Mouse (Mus musculus) lung, embryonic 14.5 days (tissue): Measurements from ENCODE around the gene Bach2. TPM values are rescaled to one million over a fixed set of nuclear protein-coding genes. Genes with fewer than 3 reads are reported as not detected.

Experiments
- ATAC-seq: fragments of 200-750 bp; cut with Nextera tagmentation; 2 replicates; pipeline ENCODE4 v1.8.0; 2017; ENCODE audit warnings: mild to moderate bottlenecking, moderate TSS enrichment, moderate library complexity; ENCODE audit not compliant: insufficient read depth
- DNase-seq: peaks from one replicate; pipeline ENCODE4 v3.0.0-alpha.2; 2015
- H3K27ac ChIP-seq: fragments of 300-500 bp; sonication (generic); 2 replicates; pipeline ENCODE4 v1.5.1; 2014; ENCODE audit warnings: low read depth, mild to moderate bottlenecking, moderate library complexity
- H3K27me3 ChIP-seq: fragments of 300-500 bp; sonication (generic); 2 replicates; pipeline ENCODE4 v1.6.1; 2014; ENCODE audit warnings: low read length, control low read depth; ENCODE audit not compliant: insufficient read depth
- H3K36me3 ChIP-seq: fragments of 300-500 bp; sonication (generic); 2 replicates; pipeline ENCODE4 v1.6.1; 2014; ENCODE audit warnings: control low read depth; ENCODE audit not compliant: insufficient read depth
- H3K4me1 ChIP-seq: fragments of 300-500 bp; sonication (generic); 2 replicates; pipeline ENCODE4 v1.6.1; 2014; ENCODE audit warnings: antibody characterized with exemption, control low read depth; ENCODE audit not compliant: insufficient read depth
- H3K4me2 ChIP-seq: fragments of 300-500 bp; sonication (generic); 2 replicates; pipeline ENCODE4 v1.6.1; 2014; ENCODE audit warnings: mild to moderate bottlenecking
- H3K4me3 ChIP-seq: fragments of 300-500 bp; sonication (generic); 2 replicates; pipeline ENCODE4 v1.5.1; 2014; ENCODE audit warnings: low read depth, low read length
- H3K9ac ChIP-seq: fragments of 300-500 bp; sonication (generic); 2 replicates; pipeline ENCODE4 v1.6.1; 2014
- H3K9me3 ChIP-seq: fragments of 300-500 bp; sonication (generic); 2 replicates; pipeline ENCODE4 v1.6.1; 2016; ENCODE audit warnings: low read depth, low read length, control low read depth
- CTCF ChIP-seq: IDR thresholded peaks from 2 replicates; pipeline ENCODE4 v1.5.1; 2016; ENCODE audit warnings: antibody characterized with exemption, low read depth
- WGBS: fragments of 180-500 bp; shearing (Covaris S2); extraction: QIAGEN DNeasy Blood & Tissue Kit; methylation state at CpG from one replicate; pipeline ENCODE4 v1.1.7; 2014; 5-methylcytosine and 5-hydroxymethylcytosine counted together
- polyA plus RNA-seq: library from polyadenylated mRNA; unstranded; fragments of >200 nt; fragmentation: Nextera tagmentation; extraction: Ambion mirVana; gene quantifications from 2 replicates; pipeline ENCODE4 v1.2.1, GENCODE M21; 2014

The Bach2 gene
- polyA plus RNA-seq, 1 experiment from 2014 or later = 16.1 TPM

DNA sequence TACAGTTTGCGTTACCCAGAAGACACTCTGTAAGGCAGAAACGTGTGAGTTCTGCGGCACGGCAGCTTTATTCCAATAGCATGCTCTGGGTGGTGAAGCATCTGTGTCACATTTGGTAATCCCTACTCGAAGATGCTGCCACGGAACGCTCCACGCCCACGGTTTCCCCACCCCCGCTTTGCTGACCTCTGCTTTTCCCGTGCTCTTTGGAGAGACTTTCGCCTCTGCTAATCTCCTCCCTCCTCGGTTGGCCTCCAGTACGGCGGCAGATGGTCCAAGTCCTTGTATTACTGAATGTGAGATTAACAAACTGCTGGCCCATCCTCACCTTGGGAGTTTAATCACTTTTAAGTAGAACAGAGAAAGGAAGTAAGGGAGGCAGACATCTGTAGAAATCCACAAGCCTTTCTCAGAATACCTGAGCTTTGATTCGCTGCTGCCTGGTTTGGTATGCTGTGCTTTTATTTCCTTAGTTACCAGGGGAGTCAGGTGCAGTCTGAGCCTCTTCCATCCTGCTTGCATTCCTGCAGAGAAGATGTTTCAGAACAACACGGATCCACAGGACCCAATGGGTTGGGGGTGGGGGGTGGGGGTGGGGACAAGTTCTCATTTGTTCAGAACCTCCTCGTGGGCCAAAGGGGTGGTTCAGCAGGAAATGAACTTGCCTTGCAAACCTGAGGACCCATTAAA, 242.9 kb downstream of the Bach2 start:
- Histone ChIP-seq H3K4me3 (no peak overlapping the region), H3K4me1 (peaks cover 5% of the 10 kb centered on the region; the same call in 1 of the 2 replicates), H3K4me2 (peak overlapping the region; percentile 19; the same call in 1 of the 2 replicates), H3K9ac (0 out of 2 replicates have a peak overlapping the region, but pooled peaks have one; percentile 20), H3K27me3 (no peaks in the 10 kb centered on the region), H3K27ac (no peak overlapping the region), H3K9me3 (no peaks in the 10 kb centered on the region), H3K36me3 (no peaks in the 10 kb centered on the region)
- ATAC-seq (no peak), DNase-seq (no peak)
- TF ChIP-seq CTCF = no peak
- 28% methylated on average over 18 of the region's 18 CpGs for WGBS

DNA sequence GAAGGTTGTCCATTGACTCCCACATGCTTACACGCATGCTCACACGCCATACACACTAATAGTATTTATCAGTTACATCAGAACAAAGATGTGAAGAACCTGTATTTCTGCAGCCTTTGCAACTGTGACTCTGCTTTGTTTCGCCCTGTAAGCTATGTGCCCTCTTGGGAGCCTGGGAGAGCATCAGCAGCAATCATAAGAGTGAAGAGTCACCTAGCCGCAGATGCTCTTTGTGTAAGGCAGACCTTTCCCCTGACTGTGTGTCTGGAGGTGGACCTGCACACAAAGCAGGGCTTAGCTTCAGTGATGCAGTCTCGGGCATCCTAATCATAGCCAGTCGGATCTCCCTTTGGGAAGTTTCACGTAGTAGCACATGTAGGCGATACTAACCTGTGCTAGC, 243.5 kb downstream of the Bach2 start:
- H3K27ac ChIP-seq = no peak overlapping the region
- ATAC-seq (no peak), DNase-seq (no peak)
- no peaks in the 10 kb centered on the region for H3K9me3 ChIP-seq
- WGBS = 88% methylated on average over 8 of the region's 8 CpGs
- H3K4me1 ChIP-seq = peaks cover 8% of the 10 kb centered on the region; the same call in 1 of the 2 replicates
- no peaks in the 10 kb centered on the region for H3K36me3 ChIP-seq
- no peak overlapping the region for H3K9ac ChIP-seq
- TF ChIP-seq CTCF = no peak
- no peak overlapping the region for H3K4me3 ChIP-seq
- H3K4me2 ChIP-seq = no peak overlapping the region
- H3K27me3 ChIP-seq = no peaks in the 10 kb centered on the region

DNA sequence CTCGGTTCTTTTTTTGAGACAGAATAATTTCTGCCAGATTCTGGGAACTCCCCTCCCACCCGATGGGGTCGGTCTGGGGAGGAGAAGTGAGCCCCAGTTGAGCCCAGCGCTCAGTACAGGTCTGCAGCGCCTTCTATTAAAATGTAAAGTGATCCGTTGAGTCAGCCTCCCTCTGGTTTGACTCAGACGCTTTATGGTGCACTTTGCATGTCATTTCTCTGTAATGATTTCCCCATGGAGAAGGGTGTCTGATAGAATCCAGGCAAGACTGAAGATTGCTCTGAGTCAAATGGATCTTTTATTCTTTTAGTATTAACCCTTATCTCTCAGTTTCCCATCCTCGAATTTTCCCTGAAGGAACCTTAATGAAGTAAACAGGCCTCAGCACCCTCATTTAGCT, 244.3 kb downstream of the Bach2 start:
- TF ChIP-seq CTCF = no peak
- Histone ChIP-seq H3K4me3 (no peak overlapping the region), H3K9me3 (no peaks in the 10 kb centered on the region), H3K4me2 (no peak overlapping the region), H3K27me3 (no peaks in the 10 kb centered on the region), H3K27ac (no peak overlapping the region), H3K4me1 (peaks cover 8% of the 10 kb centered on the region; the same call in 1 of the 2 replicates), H3K9ac (no peak overlapping the region), H3K36me3 (no peaks in the 10 kb centered on the region)
- DNase-seq (no peak), ATAC-seq (no peak)
- 43% methylated on average over 8 of the region's 8 CpGs for WGBS

DNA sequence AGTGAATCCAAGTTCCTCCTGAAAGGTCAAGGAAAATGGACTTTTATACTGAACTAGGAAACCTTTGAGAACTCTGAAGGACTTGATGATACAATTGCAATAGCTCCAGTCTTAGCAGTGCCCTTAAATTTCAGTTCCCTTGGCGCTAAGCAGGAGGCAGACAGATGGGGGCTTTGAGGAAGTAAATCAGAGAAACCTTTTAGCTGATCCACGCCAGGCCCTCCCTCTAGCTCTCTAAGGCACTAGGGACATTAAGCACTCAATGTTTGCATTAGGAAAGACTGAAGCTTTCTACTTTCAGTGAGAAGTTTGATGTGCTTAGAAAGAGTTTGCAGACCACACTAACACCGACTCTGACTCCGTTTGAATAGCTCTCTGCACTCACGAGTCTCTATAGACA, 247.2 kb downstream of the Bach2 start:
- H3K27ac ChIP-seq = peak overlapping the region; percentile 75; the same call in 1 of the 2 replicates
- DNase-seq = peak; percentile 37
- H3K27me3 ChIP-seq = no peaks in the 10 kb centered on the region
- no peaks in the 10 kb centered on the region for H3K9me3 ChIP-seq
- H3K4me3 ChIP-seq = no peak overlapping the region
- ATAC-seq = no peak
- peaks cover 8% of the 10 kb centered on the region; the same call in 1 of the 2 replicates for H3K4me1 ChIP-seq
- H3K9ac ChIP-seq = no peak overlapping the region
- WGBS = 23% methylated on average over 5 of the region's 5 CpGs
- TF ChIP-seq CTCF = no peak
- no peaks in the 10 kb centered on the region for H3K36me3 ChIP-seq
- peak overlapping the region; percentile 36 for H3K4me2 ChIP-seq

DNA sequence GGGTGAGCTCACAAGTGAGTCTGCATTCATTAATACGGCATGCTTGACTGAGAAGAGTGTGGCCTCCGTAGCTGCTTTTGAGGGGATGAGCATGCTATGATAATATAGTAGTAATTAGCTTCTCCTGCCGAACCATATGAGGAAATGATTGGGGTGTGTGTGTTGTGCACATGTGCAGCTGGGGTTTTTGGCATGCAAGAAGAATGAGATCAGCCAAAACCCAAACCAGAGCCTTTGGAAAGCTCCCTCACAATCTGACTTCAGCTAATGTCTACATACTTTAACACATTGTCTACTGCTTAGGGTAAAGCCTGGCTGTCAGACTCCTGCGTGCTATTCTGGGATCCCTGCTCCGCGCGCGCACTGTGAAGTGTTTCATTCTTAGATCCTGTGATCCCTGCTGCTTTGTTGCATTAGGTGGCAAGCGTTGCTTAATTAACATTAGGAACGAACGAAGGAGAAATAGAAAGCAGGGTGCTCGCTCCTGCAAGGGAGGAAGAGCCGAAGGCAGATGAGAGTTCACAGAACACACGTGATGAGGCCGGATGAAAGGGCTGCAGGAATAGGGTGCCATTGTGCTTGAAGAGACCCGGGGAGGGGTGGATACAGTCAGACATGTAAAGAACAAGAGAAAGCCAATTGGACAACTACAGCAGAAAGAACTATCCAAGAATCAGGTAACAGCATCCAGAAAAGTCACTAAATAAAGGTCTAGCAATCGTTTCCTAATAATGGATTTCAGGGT, 248.2 kb downstream of the Bach2 start:
- peak; percentile 84 for ATAC-seq
- Histone ChIP-seq H3K4me3 (no peak overlapping the region), H3K36me3 (no peaks in the 10 kb centered on the region), H3K27ac (peak overlapping the region; percentile 66; the same call in 1 of the 2 replicates), H3K9ac (no peak overlapping the region), H3K4me1 (peaks cover 11% of the 10 kb centered on the region; the same call in 1 of the 2 replicates), H3K9me3 (no peaks in the 10 kb centered on the region), H3K27me3 (no peaks in the 10 kb centered on the region), H3K4me2 (peak overlapping the region; percentile 36; the same call in 1 of the 2 replicates)
- TF ChIP-seq CTCF = no peak
- 49% methylated on average over 17 of the region's 17 CpGs for WGBS
- DNase-seq = peak; percentile 77

DNA sequence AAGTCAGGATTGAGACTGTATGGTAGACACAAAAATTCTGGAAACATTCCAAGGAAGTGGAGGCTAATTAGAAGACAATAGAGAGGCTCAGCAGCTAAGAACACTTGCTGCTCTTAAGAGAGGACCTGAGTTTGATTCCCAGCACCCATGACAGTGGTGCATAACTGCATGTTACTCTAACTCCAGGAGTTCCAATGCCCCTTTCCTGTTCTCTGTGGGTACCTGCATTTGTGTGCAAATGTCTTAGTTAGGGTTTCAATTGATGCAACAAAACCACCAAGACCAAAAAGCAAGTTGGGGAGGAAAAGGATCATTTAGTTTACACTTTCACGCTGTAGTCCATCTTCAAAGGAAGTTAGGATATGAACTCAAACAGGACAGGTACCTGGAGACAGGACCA, 250.6 kb downstream of the Bach2 start:
- H3K27me3 ChIP-seq = no peaks in the 10 kb centered on the region
- 78% methylated on average over 1 of the region's 1 CpGs for WGBS
- H3K27ac ChIP-seq = no peak overlapping the region
- ATAC-seq (no peak), DNase-seq (no peak)
- H3K9me3 ChIP-seq = no peaks in the 10 kb centered on the region
- H3K4me3 ChIP-seq = no peak overlapping the region
- H3K36me3 ChIP-seq = no peaks in the 10 kb centered on the region
- H3K4me2 ChIP-seq = no peak overlapping the region
- H3K9ac ChIP-seq = no peak overlapping the region
- H3K4me1 ChIP-seq = peaks cover 11% of the 10 kb centered on the region; the same call in 1 of the 2 replicates
- no peak for TF ChIP-seq CTCF

DNA sequence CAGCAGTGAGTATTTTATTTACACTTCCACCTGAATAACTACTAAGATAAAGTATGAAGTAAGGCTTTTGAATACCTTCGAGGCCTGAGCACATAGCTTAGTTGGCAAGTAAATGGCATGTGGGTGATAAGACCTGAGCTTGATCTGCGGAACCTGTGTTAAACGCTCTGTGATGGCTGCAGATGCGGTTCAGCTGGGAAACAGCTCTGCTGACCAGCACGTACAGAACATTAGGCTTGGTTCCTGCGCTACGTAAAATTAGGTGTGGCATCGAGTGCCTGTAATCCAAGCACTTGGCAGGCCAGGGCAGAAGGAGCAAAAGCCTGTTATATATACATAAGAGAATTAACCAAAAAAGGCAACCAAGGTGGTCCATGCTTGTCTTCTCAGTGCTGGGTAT, 252.6 kb downstream of the Bach2 start:
- 45% methylated on average over 8 of the region's 8 CpGs for WGBS
- H3K4me2 ChIP-seq = no peak overlapping the region
- no peak overlapping the region for H3K27ac ChIP-seq
- 0 out of 2 replicates have a peak, but pooled peaks cover 6% of the 10 kb centered on the region for H3K4me1 ChIP-seq
- H3K4me3 ChIP-seq = no peak overlapping the region
- no peaks in the 10 kb centered on the region for H3K36me3 ChIP-seq
- H3K27me3 ChIP-seq = no peaks in the 10 kb centered on the region
- no peak overlapping the region for H3K9ac ChIP-seq
- no peaks in the 10 kb centered on the region for H3K9me3 ChIP-seq
- ATAC-seq = no peak
- TF ChIP-seq CTCF = no peak
- DNase-seq = no peak
